Mouse (Mus musculus) kidney, adult 2 months (tissue): ENCODE results near the gene Ndufb6.

Experiments
- CTCF ChIP-seq: fragments of 200-500 bp; conservative IDR thresholded peaks from 2 replicates; pipeline ENCODE4 v1.5.1; 2011; ENCODE audit warnings: low read depth, mild to moderate bottlenecking, control low read depth, low read length, moderate library complexity, mixed read lengths; ENCODE audit not compliant: insufficient read depth, insufficient read length
- POLR2A ChIP-seq: fragments of 200-500 bp; IDR thresholded peaks from one replicate; pipeline ENCODE4 v1.6.1; 2011; ENCODE audit warnings: low read depth, low read length, control low read depth

DNA sequence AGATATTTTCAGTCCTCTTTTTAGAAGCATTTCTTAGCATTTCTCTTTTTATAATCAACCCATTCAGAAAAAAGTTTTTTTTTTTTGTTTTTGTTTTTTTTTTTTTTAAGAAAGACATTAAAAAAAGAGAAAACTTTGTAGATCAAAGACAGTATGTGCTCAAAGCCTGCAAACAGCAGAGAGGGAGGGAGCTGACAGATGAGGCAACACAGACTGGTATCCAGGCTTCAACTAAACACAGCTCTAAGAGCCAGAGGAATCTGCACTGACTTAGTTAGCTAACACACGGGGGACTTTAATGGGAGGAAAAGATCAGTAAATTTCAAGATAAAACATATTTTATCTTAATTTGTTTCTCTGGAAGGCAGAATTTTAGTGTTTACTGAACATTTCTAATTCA lies 14.9 kb downstream of the Ndufb6 start:
- TF ChIP-seq CTCF: no peak
- TF ChIP-seq POLR2A: no peak
